Mouse (Mus musculus) intestine, postnatal 0 days (tissue): ENCODE data around the gene Cyp1b1. TPM values are rescaled to one million over a fixed set of nuclear protein-coding genes. Genes with fewer than 3 reads are reported as not detected.

Experiments used
- ATAC-seq: fragments of 200-750 bp; cut with Nextera tagmentation; 2 replicates; pipeline ENCODE4 v1.8.0; 2017; ENCODE audit warnings: mild to moderate bottlenecking, moderate TSS enrichment, moderate library complexity
- H3K27ac ChIP-seq: fragments of 300-500 bp; sonication (generic); 2 replicates; pipeline ENCODE4 v1.5.1; 2014; ENCODE audit warnings: mild to moderate bottlenecking, low read depth, low read length, moderate library complexity
- H3K27me3 ChIP-seq: fragments of 300-500 bp; sonication (generic); replicated peaks from 2 replicates; pipeline ENCODE4 v1.6.1; 2014; ENCODE audit warnings: low read length, mixed read lengths; ENCODE audit not compliant: control insufficient read depth, insufficient read depth
- H3K36me3 ChIP-seq: fragments of 300-500 bp; sonication (generic); 2 replicates; pipeline ENCODE4 v1.6.1; 2014; ENCODE audit warnings: mild to moderate bottlenecking, moderate library complexity; ENCODE audit not compliant: control insufficient read depth, insufficient read depth
- H3K4me1 ChIP-seq: fragments of 300-500 bp; sonication (generic); replicated peaks from 2 replicates; pipeline ENCODE4 v1.6.1; 2014; ENCODE audit warnings: antibody characterized with exemption, low read length, mixed read lengths; ENCODE audit not compliant: control insufficient read depth, insufficient read depth
- H3K4me2 ChIP-seq: fragments of 300-500 bp; sonication (generic); replicated peaks from 2 replicates; pipeline ENCODE4 v1.6.1; 2014; ENCODE audit warnings: low read depth, mild to moderate bottlenecking, moderate library complexity
- H3K4me3 ChIP-seq: fragments of 300-500 bp; sonication (generic); 2 replicates; pipeline ENCODE4 v1.5.1; 2014; ENCODE audit warnings: low read depth, low read length
- H3K9ac ChIP-seq: fragments of 300-500 bp; sonication (generic); 2 replicates; pipeline ENCODE4 v1.6.1; 2014; ENCODE audit warnings: mild to moderate bottlenecking, low read depth, low read length
- H3K9me3 ChIP-seq: fragments of 300-500 bp; sonication (generic); 2 replicates; pipeline ENCODE4 v1.6.1; 2016; ENCODE audit warnings: mixed run types; ENCODE audit not compliant: control insufficient read depth
- CTCF ChIP-seq: sonication (generic); IDR thresholded peaks from 2 replicates; pipeline ENCODE4 v1.5.1; 2016; ENCODE audit warnings: low read depth, mild to moderate bottlenecking, control low read depth, antibody characterized with exemption, moderate library complexity
- WGBS: fragments of 180-500 bp; shearing (Covaris S2); extraction: QIAGEN DNeasy Blood & Tissue Kit; methylation state at CpG from one replicate; pipeline ENCODE4 v1.1.7; 2014; 5-methylcytosine and 5-hydroxymethylcytosine counted together
- polyA plus RNA-seq: library from polyadenylated mRNA; unstranded; fragments of >200 nt; fragmentation: Nextera tagmentation; extraction: Ambion mirVana; gene quantifications from 2 replicates; pipeline ENCODE4 v1.2.1, GENCODE M21; 2015

Gene Cyp1b1
- polyA plus RNA-seq, 1 experiment from 2014 or later: 3.7 TPM

- 13% methylated on average over 1 of the region's 1 CpGs for WGBS
- Histone ChIP-seq H3K36me3 (no peaks in the 10 kb centered on the region), H3K27ac (no peak overlapping the region), H3K4me3 (no peak overlapping the region), H3K27me3 (no peaks in the 10 kb centered on the region), H3K4me2 (no peak overlapping the region), H3K9ac (no peak overlapping the region), H3K4me1 (no peaks in the 10 kb centered on the region), H3K9me3 (no peaks in the 10 kb centered on the region)
- TF ChIP-seq CTCF: peak; percentile 78
- ATAC-seq: no peak
Observed at GRCm38 (mm10) chr17:79699197-79699596, 15.7 kb downstream of the Cyp1b1 start.

DNA sequence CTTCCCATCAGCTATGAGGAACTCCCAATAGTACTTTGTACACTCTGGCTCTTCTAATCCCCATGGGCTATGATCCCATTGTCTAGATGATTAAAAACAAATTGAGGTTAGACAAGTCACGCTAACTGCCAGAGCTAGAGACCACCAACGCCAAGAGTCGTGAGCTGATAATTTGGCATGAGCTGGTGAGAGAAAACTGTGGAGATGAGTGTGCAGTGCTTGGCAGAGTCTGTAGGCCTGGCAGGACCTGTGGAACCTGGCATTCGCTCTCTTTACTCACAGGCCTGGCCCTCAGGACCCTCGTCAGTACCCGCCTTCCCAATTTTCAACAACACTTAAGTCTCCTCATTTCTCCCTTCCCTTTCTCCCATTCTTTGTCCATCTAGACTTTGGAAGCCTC, 19.3 kb downstream of the Cyp1b1 start:
- no peak overlapping the region for H3K27ac ChIP-seq
- H3K9me3 ChIP-seq: no peaks in the 10 kb centered on the region
- no peaks in the 10 kb centered on the region for H3K4me1 ChIP-seq
- no peaks in the 10 kb centered on the region for H3K27me3 ChIP-seq
- no peak overlapping the region for H3K4me2 ChIP-seq
- no peak overlapping the region for H3K9ac ChIP-seq
- H3K36me3 ChIP-seq: no peaks in the 10 kb centered on the region
- no peak overlapping the region for H3K4me3 ChIP-seq
- 89% methylated on average over 6 of the region's 6 CpGs for WGBS
- TF ChIP-seq CTCF: no peak
- no peak for ATAC-seq

- Histone ChIP-seq H3K27me3 (no peaks in the 10 kb centered on the region), H3K36me3 (no peaks in the 10 kb centered on the region), H3K4me3 (no peak overlapping the region), H3K27ac (no peak overlapping the region), H3K4me2 (no peak overlapping the region), H3K4me1 (no peaks in the 10 kb centered on the region), H3K9ac (no peak overlapping the region), H3K9me3 (no peaks in the 10 kb centered on the region)
- no peak for ATAC-seq
- WGBS: 76% methylated on average over 4 of the region's 4 CpGs
- no peak for TF ChIP-seq CTCF
Observed at GRCm38 (mm10) chr17:79695106-79695505, 19.8 kb downstream of the Cyp1b1 start.

GRCm38 (mm10) chr17:79670837-79671236, 44.0 kb downstream of the Cyp1b1 start:
- Histone ChIP-seq H3K4me3 (no peak overlapping the region), H3K9me3 (no peaks in the 10 kb centered on the region), H3K27ac (no peak overlapping the region), H3K36me3 (no peaks in the 10 kb centered on the region), H3K4me2 (no peak overlapping the region), H3K9ac (no peak overlapping the region), H3K4me1 (no peaks in the 10 kb centered on the region), H3K27me3 (no peaks in the 10 kb centered on the region)
- no peak for ATAC-seq
- no peak for TF ChIP-seq CTCF
- 76% methylated on average over 2 of the region's 2 CpGs for WGBS

DNA sequence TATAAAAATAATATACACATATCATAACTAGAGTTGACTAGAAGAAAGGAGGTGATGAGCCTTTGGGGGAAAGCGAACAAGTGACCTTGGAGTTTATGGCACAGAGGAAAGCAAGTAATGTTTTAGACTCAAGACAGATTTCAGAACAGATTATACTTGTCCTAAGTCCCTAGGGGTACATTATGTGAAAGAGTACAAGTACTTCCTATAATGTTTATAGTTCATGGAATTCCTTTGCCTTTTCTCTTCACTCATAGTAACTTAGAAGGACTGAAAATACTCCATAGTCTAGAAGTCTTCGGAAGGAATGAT, 50.8 kb downstream of the Cyp1b1 start:
- no peaks in the 10 kb centered on the region for H3K36me3 ChIP-seq
- H3K4me1 ChIP-seq: no peaks in the 10 kb centered on the region
- no peak overlapping the region for H3K9ac ChIP-seq
- H3K27me3 ChIP-seq: no peaks in the 10 kb centered on the region
- TF ChIP-seq CTCF: no peak
- H3K9me3 ChIP-seq: no peaks in the 10 kb centered on the region
- ATAC-seq: no peak
- H3K27ac ChIP-seq: no peak overlapping the region
- no peak overlapping the region for H3K4me2 ChIP-seq
- no peak overlapping the region for H3K4me3 ChIP-seq
- WGBS: 84% methylated on average over 2 of the region's 2 CpGs

DNA sequence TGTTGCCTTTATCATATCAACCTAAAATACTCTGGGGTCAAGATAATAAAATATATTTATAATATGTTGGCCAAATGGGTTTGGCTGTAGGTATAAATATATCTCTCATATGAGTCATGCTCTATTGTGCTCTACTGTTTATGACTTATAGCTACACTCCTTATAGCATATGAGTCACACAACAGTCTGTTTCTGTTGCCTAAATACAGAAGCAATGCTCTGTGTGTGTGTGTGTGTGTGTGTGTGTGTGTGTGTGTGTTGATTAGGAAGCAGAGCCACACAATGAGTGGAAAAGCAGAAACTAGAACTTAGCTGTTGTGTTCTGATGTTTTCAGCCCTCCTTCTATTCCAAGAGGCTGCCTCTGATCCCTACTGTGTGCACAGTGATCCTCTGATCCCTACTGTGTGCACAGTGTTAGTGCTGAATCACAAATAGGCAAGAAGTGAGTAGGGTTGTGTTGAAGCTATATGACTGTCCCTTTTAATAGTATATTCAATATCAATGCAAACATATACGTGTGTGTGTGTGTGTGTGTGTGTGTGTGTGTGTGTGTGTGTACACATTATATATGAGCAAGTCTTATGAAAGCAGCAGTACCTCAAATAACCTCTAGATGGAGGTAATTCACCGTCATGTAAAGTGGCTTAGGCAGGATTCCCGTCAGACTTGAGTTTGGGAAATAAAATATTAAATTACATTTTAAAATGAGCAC, 51.3 kb downstream of the Cyp1b1 start:
- TF ChIP-seq CTCF: peak; percentile 75
- no peaks in the 10 kb centered on the region for H3K27me3 ChIP-seq
- H3K4me2 ChIP-seq: no peak overlapping the region
- no peak overlapping the region for H3K9ac ChIP-seq
- H3K4me1 ChIP-seq: no peaks in the 10 kb centered on the region
- no peaks in the 10 kb centered on the region for H3K36me3 ChIP-seq
- H3K9me3 ChIP-seq: no peaks in the 10 kb centered on the region
- WGBS: 21% methylated on average over 3 of the region's 3 CpGs
- H3K4me3 ChIP-seq: no peak overlapping the region
- H3K27ac ChIP-seq: no peak overlapping the region
- ATAC-seq: peak; percentile 57

- H3K4me3 ChIP-seq: no peak overlapping the region
- no peaks in the 10 kb centered on the region for H3K4me1 ChIP-seq
- no peak overlapping the region for H3K4me2 ChIP-seq
- ATAC-seq: no peak
- no peaks in the 10 kb centered on the region for H3K36me3 ChIP-seq
- no peaks in the 10 kb centered on the region for H3K27me3 ChIP-seq
- no peak overlapping the region for H3K27ac ChIP-seq
- WGBS: 77% methylated on average over 9 of the region's 9 CpGs
- no peak for TF ChIP-seq CTCF
- H3K9me3 ChIP-seq: no peaks in the 10 kb centered on the region
- H3K9ac ChIP-seq: no peak overlapping the region
Observed at GRCm38 (mm10) chr17:79661848-79662247, 53.0 kb downstream of the Cyp1b1 start.
